Mouse (Mus musculus) urinary bladder, postnatal 25 days (tissue): ENCODE results near the gene Dusp1.

Source experiments
- DNase-seq: peaks from one replicate; pipeline ENCODE4 v3.0.0; 2022; ENCODE audit warnings: low spot score

Dusp1 gene

GRCm38 (mm10) chr17:26583606-26584005, 21.7 kb upstream of the Dusp1 start:
- no peak for DNase-seq

- no peak for DNase-seq
Observed at GRCm38 (mm10) chr17:26583056-26583455, 21.1 kb upstream of the Dusp1 start.

GRCm38 (mm10) chr17:26582297-26582696, 20.4 kb upstream of the Dusp1 start:
- no peak for DNase-seq

GRCm38 (mm10) chr17:26580873-26581401, 19.0 kb upstream of the Dusp1 start:
- no peak for DNase-seq

- DNase-seq, result no peak
Observed at GRCm38 (mm10) chr17:26579396-26579795, 17.5 kb upstream of the Dusp1 start.

- no peak for DNase-seq
Observed at GRCm38 (mm10) chr17:26578771-26579170, 16.8 kb upstream of the Dusp1 start.

GRCm38 (mm10) chr17:26578162-26578561, 16.2 kb upstream of the Dusp1 start:
- no peak for DNase-seq

GRCm38 (mm10) chr17:26577309-26577708, 15.4 kb upstream of the Dusp1 start:
- no peak for DNase-seq

GRCm38 (mm10) chr17:26576833-26577232, 14.9 kb upstream of the Dusp1 start:
- no peak for DNase-seq

GRCm38 (mm10) chr17:26575786-26576690, 14.1 kb upstream of the Dusp1 start:
- no peak for DNase-seq

GRCm38 (mm10) chr17:26574701-26575100, 12.8 kb upstream of the Dusp1 start:
- no peak for DNase-seq

- DNase-seq, result no peak
Observed at GRCm38 (mm10) chr17:26574118-26574517, 12.2 kb upstream of the Dusp1 start.

GRCm38 (mm10) chr17:26572265-26572664, 10.3 kb upstream of the Dusp1 start:
- DNase-seq, result no peak

- DNase-seq, result no peak
Observed at GRCm38 (mm10) chr17:26571377-26571776, 9.4 kb upstream of the Dusp1 start.

- DNase-seq, result no peak
Observed at GRCm38 (mm10) chr17:26570651-26571118, 8.8 kb upstream of the Dusp1 start.

- DNase-seq, result no peak
Observed at GRCm38 (mm10) chr17:26569594-26570350, 7.8 kb upstream of the Dusp1 start.

- DNase-seq, result no peak
Observed at GRCm38 (mm10) chr17:26567818-26568173, 5.9 kb upstream of the Dusp1 start.

- DNase-seq, result no peak
Observed at GRCm38 (mm10) chr17:26567142-26567817, 5.4 kb upstream of the Dusp1 start.

GRCm38 (mm10) chr17:26564439-26564838, 2.5 kb upstream of the Dusp1 start:
- no peak for DNase-seq

- no peak for DNase-seq
Observed at GRCm38 (mm10) chr17:26563476-26563875, 1.5 kb upstream of the Dusp1 start.

GRCm38 (mm10) chr17:26562292-26562691, 364 bp upstream of the Dusp1 start:
- no peak for DNase-seq

GRCm38 (mm10) chr17:26561290-26561640, 663 bp downstream of the Dusp1 start, which contains the start of gene Ergic1:
Ergic1 (plus strand) TSS chr17:26561489.
- peak; percentile 92 for DNase-seq
